Mouse (Mus musculus): ENCODE data around the gene Cry2. TPM values are rescaled to one million over a fixed set of nuclear protein-coding genes. Genes with fewer than 3 reads are reported as not detected.

Cry2 gene
- total and polyA plus RNA-seq, 3 experiments: 32.9 to 53.8 (median 45.1) TPM

DNA sequence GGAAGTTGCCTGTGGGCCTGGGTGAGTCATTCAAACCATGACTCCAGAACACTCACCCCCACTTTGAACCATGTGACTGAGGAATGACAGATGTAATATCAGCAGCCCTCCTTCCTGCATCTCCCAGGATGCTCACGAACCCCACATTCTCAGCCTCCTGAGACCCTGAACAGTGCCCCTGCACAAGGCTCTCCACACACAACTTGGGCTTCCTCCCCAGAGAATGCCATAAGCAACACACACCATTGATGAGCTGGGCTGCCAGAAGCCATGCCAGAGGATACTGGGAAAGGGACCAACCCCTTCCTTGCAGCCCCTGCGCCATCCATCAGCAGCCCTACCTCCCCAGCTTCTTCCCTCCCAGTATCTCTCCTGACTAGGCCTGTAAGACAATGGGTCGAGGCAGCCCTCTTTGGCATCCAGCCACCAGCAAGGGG, 45.7 kb downstream of the Cry2 start:
- DNase-seq: no peak

DNA sequence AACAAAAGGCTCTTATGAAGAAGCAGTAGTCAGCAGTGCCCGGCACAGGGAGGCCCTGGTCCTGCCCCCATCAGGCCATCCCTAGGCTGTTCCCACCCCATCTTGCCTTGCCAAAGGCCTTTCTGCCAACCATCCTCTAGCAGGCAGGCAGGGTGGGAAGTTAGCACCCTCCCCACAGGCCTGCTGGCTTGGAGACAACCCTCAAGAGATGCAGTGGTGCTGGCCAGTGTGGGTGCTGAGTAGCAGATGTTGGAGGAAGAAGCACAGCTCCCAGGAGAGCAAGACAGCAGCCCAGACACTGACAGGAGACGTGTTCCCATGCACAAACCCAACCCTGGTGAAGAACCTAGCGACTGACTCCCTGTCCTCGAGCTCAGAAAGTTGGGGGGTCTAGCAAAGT, 46.2 kb downstream of the Cry2 start:
- DNase-seq: no peak

DNA sequence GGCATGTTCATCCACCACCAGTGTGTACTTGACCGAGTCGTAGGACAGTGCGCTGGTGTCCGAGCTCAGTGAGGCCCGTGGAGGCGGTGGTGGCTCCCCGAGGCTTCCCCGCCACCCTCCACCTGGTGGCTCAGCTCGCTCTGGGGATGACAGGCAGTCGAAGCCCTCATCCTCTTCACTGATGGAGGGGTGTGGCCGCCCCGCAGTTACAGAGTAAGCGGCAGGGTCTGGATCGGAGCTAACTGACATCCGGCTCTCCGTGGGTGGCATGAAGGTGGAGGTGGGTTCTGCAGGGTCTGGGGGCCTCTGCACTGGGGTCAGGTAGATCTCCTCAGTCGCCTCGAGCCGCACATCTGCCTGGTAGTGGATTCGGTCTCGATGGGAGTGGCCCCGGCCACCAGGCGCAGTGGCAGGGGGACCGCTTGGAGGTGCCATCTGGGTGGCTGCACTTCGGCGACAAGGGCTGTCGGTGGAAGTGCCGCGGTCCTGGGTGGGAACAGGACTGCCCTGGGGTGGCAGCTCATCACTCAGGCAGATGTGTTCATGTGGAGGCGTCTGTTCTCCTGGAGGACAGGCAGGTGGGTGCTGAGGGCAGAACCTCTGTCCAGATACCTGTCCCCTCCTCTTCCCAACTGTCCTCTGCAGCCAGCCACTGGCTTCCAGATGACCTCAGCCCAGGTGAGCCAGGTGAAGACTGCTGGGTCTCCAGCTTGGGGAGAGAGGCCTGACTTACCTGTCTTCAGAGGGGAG, 46.8 kb downstream of the Cry2 start:
- DNase-seq: no peak

DNA sequence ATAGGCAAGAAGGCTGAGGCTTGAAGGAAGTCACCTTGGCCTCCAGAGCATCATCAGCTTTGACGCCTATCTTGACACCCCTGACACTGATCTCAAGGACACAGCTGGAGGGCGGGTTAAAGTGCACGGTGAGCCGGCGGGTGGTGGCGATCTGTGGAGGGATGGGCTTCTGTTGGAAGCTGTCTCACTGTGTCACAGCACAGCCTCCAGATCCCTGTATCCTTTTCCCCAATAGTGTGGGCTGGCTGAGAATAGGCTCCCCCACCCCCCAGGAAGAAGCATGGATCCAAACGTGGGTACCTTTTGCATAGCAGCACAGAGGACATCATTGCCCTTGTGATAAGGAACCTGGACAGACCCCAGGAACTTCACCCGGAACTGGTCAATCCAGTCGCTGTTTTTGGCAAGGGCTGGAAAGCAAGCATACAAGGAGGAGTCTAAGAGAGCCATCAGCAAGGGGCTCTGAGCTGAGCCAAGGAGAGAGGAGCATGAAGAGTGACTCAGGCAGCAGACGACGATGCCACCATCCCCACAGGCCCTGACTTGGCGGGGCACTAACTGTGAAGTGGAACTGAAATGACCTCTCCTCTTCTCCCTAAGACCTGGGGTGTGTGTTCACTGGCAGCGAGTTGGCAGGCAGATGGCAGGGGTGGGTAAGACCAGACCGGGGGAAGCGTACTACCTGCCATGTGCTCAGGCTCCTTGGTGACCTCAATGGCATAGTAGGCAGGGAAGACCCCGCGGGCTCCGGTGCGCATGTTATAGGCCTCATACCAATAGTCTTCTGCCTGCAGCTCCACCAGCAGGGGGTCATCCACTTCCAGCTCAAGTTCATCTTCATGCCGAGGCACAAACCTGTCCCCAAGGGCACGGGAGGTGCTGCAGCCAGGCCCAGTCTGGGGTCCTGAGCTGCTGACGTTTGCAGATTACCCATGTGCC, 48.5 kb downstream of the Cry2 start:
- no peak for DNase-seq

DNA sequence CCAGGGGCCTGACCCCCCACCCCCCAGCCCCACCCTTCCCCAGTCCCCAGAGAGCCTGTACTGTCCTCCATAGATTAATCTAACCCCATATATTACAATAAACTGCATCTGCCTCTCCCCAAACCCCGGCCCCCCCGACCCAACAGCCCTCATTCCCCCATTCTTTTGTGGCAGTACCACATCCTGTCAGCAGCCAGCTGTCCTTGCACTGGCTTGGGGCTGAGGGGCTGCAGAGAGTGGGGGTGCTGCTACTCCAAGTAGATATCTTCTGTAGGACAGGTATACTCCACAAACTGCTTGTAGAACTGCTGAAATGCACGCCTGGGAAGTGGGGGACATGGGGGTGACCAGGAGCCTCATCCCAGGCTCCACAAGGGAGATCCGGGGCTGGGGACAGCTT, 49.7 kb downstream of the Cry2 start:
- DNase-seq: no peak

DNA sequence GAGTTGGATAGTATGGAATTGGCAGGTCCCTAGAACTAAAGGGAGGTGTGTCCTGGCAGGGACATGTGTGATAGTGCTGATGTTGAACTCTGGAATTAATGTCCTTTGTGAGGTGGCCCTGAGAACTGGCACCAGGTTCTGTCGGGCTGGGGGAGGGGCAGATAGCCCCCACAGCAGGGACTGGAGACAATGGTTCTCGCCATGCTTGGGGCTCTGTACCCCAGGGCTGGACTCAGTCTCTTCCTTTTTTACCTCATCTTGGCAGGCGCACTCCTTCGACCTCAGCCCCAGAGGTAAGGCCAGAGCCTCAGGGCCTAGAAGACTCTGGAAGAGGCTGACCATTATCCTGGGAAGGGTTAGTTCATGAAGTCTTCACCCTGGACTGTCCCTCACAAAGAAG, 51.1 kb downstream of the Cry2 start:
- DNase-seq: no peak

DNA sequence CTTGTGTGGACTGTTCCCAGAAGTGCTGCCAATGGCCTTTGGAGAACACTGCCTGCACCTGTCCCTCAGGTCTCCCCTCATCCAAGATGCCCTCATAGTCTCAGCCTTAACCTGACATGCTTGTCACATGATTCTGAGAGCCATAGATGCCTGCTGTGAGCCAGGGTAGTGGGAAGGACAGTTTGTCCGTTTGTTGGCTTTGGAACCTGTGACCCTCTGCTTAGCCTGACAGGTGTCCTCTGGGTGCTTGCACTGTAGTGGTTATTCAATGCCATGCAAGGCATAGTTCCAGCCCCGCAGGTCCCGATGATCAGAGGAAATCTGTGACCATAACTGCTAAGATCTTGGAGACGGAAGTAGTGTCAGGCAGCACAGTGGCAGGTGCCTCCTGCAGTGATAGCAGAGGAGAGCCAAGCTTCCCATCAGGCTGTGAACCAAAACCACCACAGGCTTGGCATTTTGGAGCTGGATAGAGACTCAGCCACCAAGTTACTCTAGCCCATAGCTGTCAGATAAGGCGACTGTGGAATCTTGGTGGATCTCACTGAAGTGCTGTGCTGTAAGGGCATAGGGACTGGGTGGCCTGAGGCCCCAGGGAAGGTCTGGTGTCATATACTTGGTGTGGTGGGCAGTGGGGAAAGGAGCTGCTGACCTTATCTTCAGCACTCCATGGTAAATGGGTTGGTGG, 51.8 kb downstream of the Cry2 start, which contains the start of gene 1700029I15Rik:
Gene 1700029I15Rik (plus strand): TSS at position 638 of the 688 bp plus-strand sequence.
- no peak for DNase-seq

DNA sequence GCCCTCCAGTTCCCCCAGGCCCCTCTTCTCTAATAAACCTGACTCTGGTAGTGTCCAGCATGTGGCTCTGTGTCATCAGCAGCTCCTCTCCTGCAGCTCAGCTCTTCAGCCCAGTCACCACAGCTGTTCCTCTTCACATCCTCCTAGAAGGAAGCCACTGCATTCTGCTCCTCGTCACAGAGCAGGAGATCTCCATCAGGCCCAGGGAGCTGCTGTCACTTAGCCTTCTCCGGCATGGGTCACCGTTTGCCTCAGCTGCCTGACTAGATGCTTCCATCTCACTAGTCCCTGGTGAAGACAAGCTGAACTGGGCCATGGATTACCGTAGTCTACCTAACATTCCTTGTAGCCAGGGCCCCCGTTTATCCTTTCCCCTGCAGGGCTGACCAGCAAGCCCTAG, 52.7 kb downstream of the Cry2 start:
- DNase-seq: no peak

DNA sequence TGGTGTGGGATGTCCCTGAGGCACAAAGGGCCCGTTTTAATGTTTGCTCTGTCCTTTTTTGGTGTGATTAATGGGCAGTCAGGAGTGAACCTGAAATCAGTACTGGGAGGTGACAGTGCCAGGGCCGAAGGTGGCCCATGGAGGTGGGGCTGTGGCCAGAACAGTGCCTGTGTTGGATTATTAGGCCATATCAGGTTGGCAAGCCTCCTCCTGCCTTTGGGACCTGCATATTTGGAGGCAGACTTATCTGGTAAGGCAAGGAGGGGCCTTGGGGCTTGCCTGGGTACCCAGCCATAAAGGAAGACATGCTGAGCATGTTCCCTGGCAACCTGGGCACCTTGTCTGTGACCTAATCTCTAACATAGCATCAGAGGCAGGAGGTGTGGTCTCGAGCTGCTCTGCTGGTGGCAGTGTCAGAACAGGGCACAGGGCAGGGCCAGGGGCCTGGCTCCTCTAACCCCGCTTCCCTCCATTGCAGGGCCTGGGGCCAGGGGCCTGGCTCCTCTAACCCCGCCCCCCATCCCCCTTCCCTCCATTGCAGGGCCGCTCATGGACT, 53.3 kb downstream of the Cry2 start:
- DNase-seq: no peak

DNA sequence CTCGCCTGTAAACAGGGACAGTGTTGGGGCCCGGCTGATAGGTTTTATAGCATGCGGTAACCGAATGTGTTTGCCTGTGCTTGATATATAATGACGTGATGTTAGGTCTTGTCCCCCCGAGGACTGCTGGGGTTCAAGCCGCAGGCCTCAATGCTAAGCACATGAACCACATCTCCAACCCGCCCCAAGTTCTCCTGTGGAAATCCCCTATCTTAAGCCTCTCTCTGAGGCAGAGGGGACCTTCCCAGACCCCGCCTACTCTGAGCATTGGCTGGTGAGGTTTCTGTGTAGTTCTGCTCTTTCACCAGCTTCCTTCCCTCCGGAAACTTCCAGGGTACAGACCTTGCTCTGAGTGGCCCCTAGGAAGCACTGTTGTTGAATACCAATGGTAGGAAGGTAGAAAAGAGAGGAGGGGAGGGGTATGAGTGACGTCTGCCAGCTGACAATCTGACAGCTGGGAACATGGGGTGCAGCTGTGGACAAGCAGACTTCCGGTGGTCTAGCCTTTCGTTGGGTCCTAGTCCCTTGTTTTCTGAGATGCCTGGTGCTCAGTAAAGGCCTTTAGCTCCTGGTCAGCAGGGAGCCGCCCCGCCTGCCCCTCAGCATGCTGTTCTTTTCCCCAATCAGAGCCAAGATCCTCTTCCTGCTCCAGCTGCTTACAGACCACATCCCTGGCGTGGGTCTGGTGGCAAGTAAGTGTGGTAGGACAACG, 53.9 kb downstream of the Cry2 start:
- DNase-seq: no peak

DNA sequence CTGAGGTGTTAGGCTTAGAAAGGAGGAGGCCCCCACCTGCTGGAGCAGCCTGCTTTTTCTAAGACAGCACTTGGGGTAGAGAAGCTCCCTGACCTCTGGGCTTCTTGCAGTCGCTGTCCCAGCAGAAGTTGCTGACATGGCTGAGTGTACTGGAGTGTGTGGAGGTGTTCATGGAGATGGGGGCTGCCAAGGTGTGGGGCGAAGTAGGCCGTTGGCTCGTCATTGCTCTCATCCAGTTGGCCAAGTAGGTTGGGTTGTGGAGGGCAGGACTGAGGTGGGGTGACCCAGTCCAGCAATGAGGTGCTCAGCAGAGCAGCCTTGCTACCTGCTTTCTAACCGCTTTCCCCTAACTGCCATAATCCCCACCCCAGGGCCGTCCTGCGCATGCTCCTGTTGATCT, 56.5 kb downstream of the Cry2 start:
- no peak for DNase-seq

DNA sequence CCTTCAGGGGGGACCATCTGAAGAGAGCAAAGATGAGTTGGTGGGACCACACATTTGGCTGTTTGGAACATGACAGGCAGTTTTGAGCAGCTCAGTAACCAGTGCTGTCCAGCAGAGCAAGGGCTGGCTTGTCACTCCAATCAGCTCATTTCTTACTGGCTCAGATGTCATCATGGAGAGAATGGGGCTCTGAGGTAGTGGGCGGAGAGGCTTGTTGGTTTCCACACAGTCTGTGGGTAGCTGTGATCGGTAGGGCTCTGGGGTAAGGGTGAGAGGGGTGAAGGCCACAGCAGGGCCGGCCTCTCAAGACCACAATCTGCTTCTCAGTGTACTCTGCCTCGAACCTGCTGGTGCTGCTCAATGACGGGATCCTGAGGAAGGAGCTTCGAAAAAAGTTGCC, 57.5 kb downstream of the Cry2 start:
- peak; percentile 54 for DNase-seq

DNA sequence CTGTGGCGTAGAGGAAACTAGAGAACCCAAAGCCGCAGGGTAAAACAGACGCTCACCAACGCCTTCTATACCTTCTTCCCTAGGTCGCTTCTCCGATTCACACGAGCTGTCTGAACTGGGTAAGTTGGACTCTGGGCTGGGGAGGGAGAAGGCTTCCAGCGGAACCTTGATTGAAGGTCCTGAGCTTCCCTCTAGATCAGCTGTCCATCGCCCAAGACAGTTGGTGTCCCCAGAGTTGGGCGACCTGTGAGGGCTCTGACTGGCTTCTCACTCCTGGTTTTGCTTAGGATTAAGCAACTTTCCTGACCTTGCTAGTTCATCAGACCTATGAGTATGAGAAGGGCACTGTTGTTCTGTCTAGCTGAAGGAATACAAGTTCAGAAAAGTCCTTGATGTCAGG, 58.1 kb downstream of the Cry2 start:
- DNase-seq: peak; percentile 54

DNA sequence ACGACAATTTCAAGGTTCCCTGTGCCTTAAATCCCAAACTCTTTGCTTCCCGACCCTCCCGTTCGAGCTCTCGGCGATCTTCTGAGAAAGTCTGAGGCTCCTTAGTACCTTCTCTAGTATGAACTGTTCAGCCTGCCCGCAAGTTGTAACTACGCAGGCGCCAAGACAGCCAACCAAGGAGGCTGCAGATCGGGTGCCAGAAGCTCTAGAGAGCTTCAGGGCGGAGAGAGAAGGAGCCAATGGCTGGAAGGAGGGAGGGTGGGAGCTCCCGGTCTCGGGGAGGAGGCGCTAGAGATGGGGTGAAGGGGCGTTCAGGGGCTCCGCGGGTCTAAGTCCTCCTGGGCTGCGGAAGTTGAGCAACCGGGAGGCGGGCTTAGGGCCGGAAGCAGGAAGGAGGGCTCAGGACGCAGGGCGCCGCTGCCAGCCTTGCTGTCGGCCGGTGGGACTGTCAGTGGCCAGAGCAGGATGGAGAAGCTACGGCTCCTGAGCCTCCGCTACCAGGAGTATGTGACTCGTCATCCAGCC, 58.7 kb downstream of the Cry2 start:
- DNase-seq: peak; percentile 98

DNA sequence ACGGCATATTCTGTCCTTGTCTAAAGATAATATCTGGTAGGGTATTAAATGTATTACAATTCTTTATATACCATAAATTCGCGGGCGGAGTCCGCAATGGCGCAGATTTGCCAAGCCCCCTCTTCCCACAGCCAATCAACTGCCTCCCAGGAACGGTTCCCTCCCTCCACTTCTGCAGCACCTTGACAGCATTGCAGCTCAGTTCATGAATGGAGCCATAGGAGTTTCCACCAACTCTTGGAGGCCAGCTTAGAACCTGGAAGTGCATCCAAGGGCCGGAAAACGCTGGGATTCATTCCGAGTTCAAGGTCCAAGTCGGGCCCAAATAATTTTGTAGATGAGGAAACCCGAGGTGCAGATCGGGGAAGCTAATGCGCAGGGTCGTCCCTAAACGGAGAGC, 59.3 kb downstream of the Cry2 start, which contains the start of the genes Pex16 and Large2:
Gene Pex16 (plus strand): TSS at position 163 of the 400 bp plus-strand sequence.
Gene Large2 (minus strand): TSS at position 356 of the 400 bp plus-strand sequence.
- peak; percentile 57 for DNase-seq

DNA sequence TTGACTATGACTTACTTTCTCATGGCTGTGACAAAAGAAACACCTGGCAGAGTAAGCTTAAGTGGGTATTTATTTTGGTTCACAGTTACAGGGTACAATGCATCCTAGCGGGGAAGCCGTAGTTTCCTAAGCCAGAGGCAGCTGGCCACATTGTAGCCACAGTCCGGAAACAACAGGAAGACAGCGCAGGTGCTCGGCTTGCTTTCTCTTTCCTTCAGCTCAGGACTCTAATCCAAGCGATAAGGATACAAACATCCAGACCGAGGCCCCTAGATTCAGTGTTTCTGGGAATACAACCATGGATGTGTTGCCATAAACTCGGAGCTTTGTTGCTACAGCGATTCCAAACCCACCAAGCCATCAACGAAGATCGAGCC, 60.4 kb downstream of the Cry2 start:
- no peak for DNase-seq

DNA sequence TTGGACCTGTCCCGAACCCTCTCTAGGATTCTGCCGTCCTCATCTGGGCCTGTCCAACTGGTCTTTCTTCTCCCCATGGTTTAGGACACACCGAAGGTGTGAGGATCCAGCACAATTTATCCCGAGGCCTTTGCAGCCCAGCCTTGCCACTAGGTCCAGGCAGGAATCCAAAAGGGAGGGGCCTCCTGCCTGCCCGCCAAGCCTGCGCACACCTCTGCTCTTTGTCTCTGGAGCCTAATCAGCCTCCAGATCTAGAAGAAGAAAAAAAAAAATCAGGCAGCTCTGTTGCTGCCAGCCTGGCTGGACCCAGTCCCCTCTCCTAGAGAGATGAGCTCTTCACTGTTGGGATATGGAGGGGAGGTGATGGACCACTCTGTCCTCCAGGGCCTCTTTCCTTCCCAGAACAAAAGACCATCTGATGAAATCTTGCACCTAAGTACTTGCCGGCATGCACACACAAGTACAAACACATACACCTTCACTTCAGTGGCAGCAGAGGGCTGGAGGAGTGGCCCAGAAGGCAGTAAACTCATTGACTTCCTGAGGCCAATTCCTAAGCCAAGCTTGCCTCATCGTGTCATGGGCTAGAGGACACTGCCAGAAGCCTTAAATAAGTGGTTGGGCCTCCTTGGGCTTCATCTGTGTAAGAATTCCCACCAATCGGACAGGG, 60.9 kb downstream of the Cry2 start:
- DNase-seq: peak; percentile 77

DNA sequence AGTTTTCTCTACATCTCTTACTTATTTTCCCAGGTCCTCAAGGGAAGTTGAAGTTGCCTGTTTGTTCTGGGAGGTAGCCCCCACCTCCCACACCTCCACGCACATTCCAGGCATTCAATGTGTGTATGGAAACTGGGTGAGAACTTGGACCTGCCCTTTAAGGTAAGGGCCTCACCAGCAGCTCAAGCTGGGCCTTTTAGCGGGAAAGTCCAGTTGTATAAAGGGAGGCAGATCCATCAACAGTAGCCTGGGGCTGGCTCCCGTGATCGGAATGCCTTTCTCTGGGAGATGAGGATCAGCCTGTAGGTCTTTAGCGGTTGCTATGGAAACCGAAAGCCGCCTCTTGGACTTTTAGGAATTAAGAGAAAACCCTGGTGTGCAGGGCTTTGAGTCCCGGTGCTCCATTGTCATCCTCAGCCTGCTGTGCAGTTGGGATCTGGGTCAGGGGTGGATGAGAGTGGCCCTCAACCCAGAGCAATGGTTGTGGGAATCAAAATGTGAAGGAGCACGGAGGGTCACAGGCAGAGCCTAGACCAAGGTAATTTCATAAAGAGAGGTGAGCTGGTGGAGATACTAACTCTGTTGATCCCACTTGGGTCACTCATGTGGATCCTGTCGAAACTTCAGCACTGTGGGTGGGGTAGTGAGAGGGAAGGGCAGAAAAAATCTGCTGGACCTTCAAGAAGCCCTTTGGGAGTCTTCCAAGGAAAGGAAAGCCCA, 61.7 kb downstream of the Cry2 start:
- DNase-seq: no peak

Measured in adrenal gland, adult 2 months (tissue).